Comparison of ENCODE assay signal across 9 mouse cellular contexts in the genomic region with DNA sequence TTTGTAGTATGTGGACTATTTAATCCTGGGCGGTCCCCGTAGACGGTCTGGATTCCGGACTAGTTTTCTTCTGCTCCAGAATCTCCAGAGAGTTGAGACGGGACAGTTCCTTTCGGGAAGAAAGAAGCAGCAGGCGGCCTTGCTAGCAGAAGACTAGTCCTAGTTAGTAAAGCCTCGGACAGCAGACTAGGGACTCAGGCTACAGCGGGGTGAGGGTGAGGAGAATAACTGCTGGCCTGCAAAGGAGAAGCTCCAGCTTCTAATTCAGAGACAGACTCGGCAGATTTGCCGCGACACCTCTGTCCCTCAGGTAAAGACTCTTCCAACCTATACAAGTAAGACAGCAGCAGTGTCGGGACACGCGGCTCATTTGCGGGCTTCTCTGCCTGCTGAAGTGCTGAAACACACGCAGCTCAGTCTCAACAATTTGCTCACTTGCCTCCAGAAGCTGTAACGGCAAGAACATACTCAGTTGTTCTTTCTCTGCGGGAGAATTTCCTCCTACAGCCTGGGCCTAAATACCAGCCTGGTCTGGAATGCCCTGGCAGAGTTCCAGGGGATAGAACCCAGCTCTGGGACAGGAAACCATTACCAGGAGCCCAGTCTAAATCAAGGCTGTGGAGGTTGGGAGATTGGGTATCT. TPM values are rescaled to one million over a fixed set of nuclear protein-coding genes. Genes with fewer than 3 reads are reported as not detected.
DNase-seq lines count a peak whose midpoint lies in the region; ATAC-seq and TF ChIP-seq lines count a peak whose summit lies in the region.
"Had no signal": no experiment of that assay in that cellular context is flagged by ENCODE, and none has a peak within 500 bp of the region (broad histone marks: within the 10 kb centered on the region; RNA-seq: fewer than 3 reads in every experiment).

No protein-coding gene starts in this region.

- no peak for ATAC-seq in neural tube, embryonic 15.5 days (ENCODE audit: low FRiP score)
- no peak for ATAC-seq in activated CD4-positive, CD25-positive, alpha-beta regulatory T cell, adult 4 months

- peaks cover 26% of the 10 kb centered on the region for H3K27me3 ChIP-seq in forebrain, embryonic 10.5 days (ENCODE audit: poor library complexity, severe bottlenecking)
- peaks cover 31% of the 10 kb centered on the region for H3K27me3 ChIP-seq in neural tube, embryonic 15.5 days (replicated peaks)

- no peaks in the 10 kb centered on the region for H3K36me3 ChIP-seq in forebrain, embryonic 10.5 days (replicated peaks)
- no peaks in the 10 kb centered on the region for H3K36me3 ChIP-seq in neural tube, embryonic 15.5 days

- under 1% methylated on average over 19 of the region's 19 CpGs for WGBS in forebrain, embryonic 10.5 days
- 1% methylated on average over 19 of the region's 19 CpGs for WGBS in neural tube, embryonic 15.5 days

- no peak overlapping the region for H3K27ac ChIP-seq in layer of hippocampus, adult 2 months
- H3K27ac ChIP-seq in forebrain, embryonic 10.5 days, result 0 out of 2 replicates have a peak overlapping the region, but pooled peaks have one; percentile 40
- H3K27ac ChIP-seq in neural tube, embryonic 15.5 days (replicated peaks), result no peak overlapping the region
- H3K27ac ChIP-seq: macrophage had no signal

- 0 out of 2 replicates have a peak overlapping the region, but pooled peaks have one; percentile 7 for H3K9ac ChIP-seq in neural tube, embryonic 15.5 days (replicated peaks)

- TF ChIP-seq CTCF in layer of hippocampus, adult 2 months (conservative IDR thresholded peaks at IDR 0.05), result no peak

- peak overlapping the region; percentile 55 for H3K4me3 ChIP-seq in layer of hippocampus, adult 2 months
- peak overlapping the region; percentile 65 for H3K4me3 ChIP-seq in forebrain, embryonic 10.5 days
- peak overlapping the region; percentile 48 for H3K4me3 ChIP-seq in neural tube, embryonic 15.5 days (replicated peaks)

- DNase-seq in layer of hippocampus, adult 2 months (ENCODE audit: low spot score in 2 of 2), result no peak
- DNase-seq in layer of hippocampus, adult 9-10 months (ENCODE audit: low spot score), result no peak
- DNase-seq in forebrain, embryonic 10.5 days (ENCODE audit: extremely low spot score, low spot score), result no peak
- DNase-seq in kidney, postnatal 36 days, result peak; percentile 19 to 23
- no peak for DNase-seq in right cerebral cortex, adult 2 months (ENCODE audit: low spot score in 2 of 2)
- DNase-seq in right cerebral cortex, adult 18-20 months, result no peak

- H3K4me1 ChIP-seq in forebrain, embryonic 10.5 days, result peaks cover 15% of the 10 kb centered on the region
- peaks cover 17% of the 10 kb centered on the region for H3K4me1 ChIP-seq in neural tube, embryonic 15.5 days

- peak overlapping the region; percentile 86 for H3K4me2 ChIP-seq in neural tube, embryonic 15.5 days

- no peaks in the 10 kb centered on the region for H3K9me3 ChIP-seq in forebrain, embryonic 10.5 days
- no peaks in the 10 kb centered on the region for H3K9me3 ChIP-seq in neural tube, embryonic 15.5 days (replicated peaks)

RNA-seq across cellular contexts. Expression of a gene that starts 39.9 kb away (rescaled TPM):
- total RNA-seq in layer of hippocampus, adult 2 months (2021), result not detected
- polyA plus RNA-seq in forebrain, embryonic 10.5 days (2016; fragmentation: Nextera tagmentation; extraction: Ambion mirVana), result not detected in 2 replicates
- not detected in 2 replicates for polyA plus RNA-seq in neural tube, embryonic 15.5 days (2015; fragmentation: Nextera tagmentation; extraction: Ambion mirVana)
- not detected for polyA plus RNA-seq in activated CD4-positive, CD25-positive, alpha-beta regulatory T cell, adult 4 months (2017; shearing (Covaris generic))
- polyA plus RNA-seq: macrophage had no signal

RNA-seq across cellular contexts. Expression of a gene that starts 51.1 kb away (rescaled TPM):
- total RNA-seq in layer of hippocampus, adult 2 months (2021), result not detected
- polyA plus RNA-seq in forebrain, embryonic 10.5 days (2016; fragmentation: Nextera tagmentation; extraction: Ambion mirVana), result not detected in 2 replicates
- polyA plus RNA-seq in neural tube, embryonic 15.5 days (2015; fragmentation: Nextera tagmentation; extraction: Ambion mirVana), result not detected in 2 replicates
- not detected for polyA plus RNA-seq in activated CD4-positive, CD25-positive, alpha-beta regulatory T cell, adult 4 months (2017; shearing (Covaris generic))
- polyA plus RNA-seq: macrophage had no signal

Comparison
In these comparisons a context has a peak if more than half of its experiments do, and no peak if none do; other contexts are left out.
1. DNase-seq: peak in kidney, postnatal 36 days (2 of 2); none in layer of hippocampus, adult 2 months (0 of 2), layer of hippocampus, adult 9-10 months (single experiment), forebrain, embryonic 10.5 days (single experiment), right cerebral cortex, adult 2 months (0 of 2) and right cerebral cortex, adult 18-20 months (single experiment).
2. Peak in every context shown above with its lines, with median percentiles within 50 percentile points of each other: H3K4me3 ChIP-seq.